Mouse (Mus musculus): Measurements from ENCODE around the gene Clcn3. TPM values are rescaled to one million over a fixed set of nuclear protein-coding genes. Genes with fewer than 3 reads are reported as not detected.

The Clcn3 gene
- 7.4 and 11.1 TPM in 2 replicates for polyA plus RNA-seq (2012; rRNA removed; ENCODE audit: low replicate concordance)

DNA sequence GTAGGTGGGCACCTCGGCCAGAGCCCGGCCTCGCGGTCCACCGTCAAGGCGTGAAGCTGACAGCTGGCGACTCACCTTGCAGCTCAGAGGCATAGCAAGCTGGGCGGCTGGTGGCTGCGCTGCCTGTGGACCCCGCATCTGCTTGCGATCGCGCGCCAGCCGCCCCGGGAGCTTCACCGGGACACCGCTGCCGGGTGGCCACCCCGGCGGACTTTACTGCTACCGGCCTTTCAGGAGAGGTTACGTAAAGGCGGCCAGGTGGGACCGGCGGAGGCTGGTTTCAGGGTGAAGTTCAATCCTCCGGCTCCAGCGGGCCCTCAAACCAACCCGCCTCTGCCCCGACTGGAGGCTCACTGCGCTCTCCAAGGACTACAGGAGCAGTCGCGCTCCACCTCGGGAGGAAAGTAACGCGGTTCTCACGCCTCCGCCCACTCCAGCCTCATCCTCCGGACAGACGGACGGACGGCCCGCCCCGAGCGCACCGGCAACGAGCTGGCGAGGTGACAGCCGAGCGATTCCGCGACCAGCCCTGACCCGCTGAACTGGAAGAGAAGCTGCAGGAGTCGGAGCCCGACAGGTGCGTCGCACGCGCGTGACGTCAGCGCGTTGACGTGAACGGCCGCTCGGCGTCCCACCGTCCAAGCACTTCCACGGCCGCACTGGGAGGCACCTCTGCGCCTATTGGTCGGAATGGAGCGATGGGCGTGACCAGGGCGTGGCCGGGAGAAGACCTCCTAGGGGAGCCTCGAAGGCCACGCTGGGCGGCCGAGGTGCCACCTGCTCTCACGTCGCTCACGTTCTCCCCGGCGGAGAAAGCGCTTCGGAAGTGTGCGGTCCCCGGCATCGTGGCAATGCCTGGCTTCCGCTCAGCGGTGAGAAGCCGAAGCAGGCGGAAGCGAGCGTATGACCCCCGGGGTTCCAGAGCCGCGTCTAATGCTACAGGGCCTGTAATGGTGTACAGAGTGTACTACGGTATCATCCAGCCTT lies at the start of gene Clcn3:
Clcn3 (minus strand) TSS at position 600 of the 987 bp plus-strand sequence.

DNA sequence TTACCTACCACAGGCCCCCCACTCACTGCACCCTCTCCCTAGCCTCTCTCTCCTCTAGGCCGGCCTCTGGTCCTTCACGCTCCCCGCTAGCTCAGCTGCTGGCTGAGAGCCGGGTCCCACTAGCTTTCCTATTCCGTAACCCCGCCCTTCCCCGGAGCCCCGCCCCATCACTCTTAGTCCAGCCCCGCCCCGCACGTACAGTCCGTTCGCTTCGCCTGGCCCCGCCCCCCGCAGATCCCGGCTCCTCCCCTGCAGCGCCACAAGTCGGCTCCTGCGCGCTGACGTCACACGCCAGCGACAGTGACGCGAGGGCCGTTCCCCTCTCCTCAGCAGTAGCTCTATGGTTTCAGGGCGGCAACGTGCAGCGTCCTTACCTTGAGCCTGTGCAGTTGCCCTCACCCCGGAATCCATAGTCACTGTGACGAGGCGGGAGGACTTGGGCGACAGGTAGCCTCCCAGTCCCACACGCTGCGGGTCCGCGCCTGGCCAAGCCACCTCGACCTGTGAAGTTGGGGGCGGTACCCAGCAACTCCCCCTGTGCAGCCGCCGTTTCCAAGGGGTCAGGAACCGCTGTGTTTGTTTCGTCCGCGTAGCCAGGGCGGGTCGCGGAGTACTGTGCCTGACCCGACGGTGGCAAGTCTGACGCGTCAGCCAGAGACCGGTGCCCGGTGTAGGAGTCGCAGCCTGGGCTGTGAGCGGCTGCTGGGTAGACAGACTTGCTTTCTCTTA lies 10.0 kb upstream of the Clcn3 start, which contains the start of gene Nek1:
Nek1 (plus strand) TSS at position 286 of the 729 bp plus-strand sequence.

DNA sequence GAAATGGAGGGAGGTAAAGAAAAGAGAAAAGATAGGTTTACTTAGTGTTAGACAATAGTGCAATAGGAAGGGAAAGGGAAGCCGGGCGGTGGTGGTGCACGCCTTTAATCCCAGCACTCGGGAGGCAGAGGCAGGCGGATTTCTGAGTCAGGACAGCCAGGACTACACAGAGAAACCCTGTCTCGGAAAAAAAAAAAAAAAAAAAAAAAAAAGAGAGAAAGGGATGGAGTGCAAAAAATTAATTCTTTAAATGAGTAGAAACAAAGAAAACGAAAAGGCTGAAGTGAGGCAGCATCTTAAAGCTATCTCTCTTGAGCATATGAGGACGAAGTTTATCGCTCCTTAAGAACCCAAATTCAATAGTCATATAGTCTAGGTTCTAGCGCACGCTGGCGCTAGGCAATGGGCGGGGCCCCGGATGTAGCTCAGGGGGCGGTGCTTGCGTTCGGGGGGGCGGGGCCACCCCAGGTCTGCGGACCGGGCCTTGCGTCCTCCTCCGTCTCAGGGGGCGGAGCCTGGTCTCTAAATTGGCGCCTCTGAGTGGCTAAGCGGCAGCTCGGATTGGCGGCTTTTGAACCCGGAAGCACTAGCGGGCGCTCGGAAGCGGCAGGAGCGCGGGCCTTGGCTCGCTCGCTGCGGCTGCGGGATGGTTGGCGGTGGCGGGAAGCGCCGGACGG lies 93.1 kb downstream of the Clcn3 start, which contains the start of gene Hpf1:
Hpf1 (plus strand) TSS at position 576 of the 677 bp plus-strand sequence.

Other genes starting within 250 kb of the Clcn3 start
- 5.3 and 10.3 TPM in 2 replicates for gene Hpf1, start 92.9 kb downstream of the Clcn3 start, polyA plus RNA-seq (2012; rRNA removed; ENCODE audit: low replicate concordance)
- 3.9 and 7.6 TPM in 2 replicates for gene Nek1, start 9.9 kb upstream of the Clcn3 start, polyA plus RNA-seq (2012; rRNA removed; ENCODE audit: low replicate concordance)
- gene Sh3rf1, start 240.6 kb upstream of the Clcn3 start, polyA plus RNA-seq (2012; rRNA removed; ENCODE audit: low replicate concordance), result 7.0 and 14.1 TPM in 2 replicates